Mouse (Mus musculus) C2C12 (cell line): Measurements from ENCODE around the gene Iqcf6. TPM values are rescaled to one million over a fixed set of nuclear protein-coding genes. Genes with fewer than 3 reads are reported as not detected.

Experiments used
- H3K27me3 ChIP-seq: one replicate; pipeline ENCODE4 v1.6.1; 2011; ENCODE audit not compliant: control insufficient read depth, insufficient read depth, insufficient read length
- H3K36me3 ChIP-seq: one replicate; pipeline ENCODE4 v1.6.1; 2011; ENCODE audit not compliant: control insufficient read depth, insufficient read depth
- H3K4me3 ChIP-seq: one replicate; pipeline ENCODE4 v1.5.1; 2011; ENCODE audit warnings: mild to moderate bottlenecking, control low read depth; ENCODE audit not compliant: poor library complexity, insufficient read depth, severe bottlenecking
- H3K79me2 ChIP-seq: one replicate; pipeline ENCODE4 v1.6.1; 2011; ENCODE audit not compliant: control insufficient read depth, insufficient read depth
- H3K79me3 ChIP-seq: one replicate; pipeline ENCODE4 v1.6.1; 2011; ENCODE audit warnings: low read depth, control low read depth
- H3ac ChIP-seq: one replicate; pipeline ENCODE3; 2011; ENCODE audit warnings: low read depth; ENCODE audit not compliant: control insufficient read depth, insufficient read length
- CEBPB ChIP-seq: IDR thresholded peaks from one replicate; pipeline ENCODE4 v1.6.1; 2011; ENCODE audit warnings: low read depth, mild to moderate bottlenecking, control low read depth, moderate library complexity
- CTCF ChIP-seq: IDR thresholded peaks from one replicate; pipeline ENCODE4 v1.5.1; 2011; ENCODE audit not compliant: control insufficient read depth, insufficient read depth, insufficient read length
- FOSL1 ChIP-seq: IDR thresholded peaks from one replicate; pipeline ENCODE4 v1.8.0; 2011; ENCODE audit warnings: mild to moderate bottlenecking, low read length; ENCODE audit not compliant: poor library complexity, insufficient read depth, severe bottlenecking
- MAX ChIP-seq: IDR thresholded peaks from one replicate; pipeline ENCODE4 v1.6.1; 2011; ENCODE audit warnings: mild to moderate bottlenecking, control low read depth
- MYOD1 ChIP-seq: IDR thresholded peaks from one replicate; pipeline ENCODE4 v1.6.1; 2011; ENCODE audit warnings: low read depth; ENCODE audit not compliant: control insufficient read depth, insufficient read length
- MYOG ChIP-seq: IDR thresholded peaks from one replicate; pipeline ENCODE4 v1.6.1; 2011; ENCODE audit not compliant: control insufficient read depth, insufficient read length; ENCODE audit errors: extremely low read depth
- USF1 ChIP-seq: IDR thresholded peaks from one replicate; pipeline ENCODE4 v1.6.1; 2011; ENCODE audit warnings: low read depth, mild to moderate bottlenecking, control low read depth, moderate library complexity
- polyA plus RNA-seq: library from polyadenylated mRNA; unstranded; fragments of >200 nt; fragmentation: generic; extraction: Trizol; gene quantifications from one replicate; pipeline ENCODE4 v1.2.1, GENCODE M21; 2012; ENCODE audit warnings: missing spikeins

Iqcf6 gene
- polyA plus RNA-seq, 1 experiment = not detected

DNA sequence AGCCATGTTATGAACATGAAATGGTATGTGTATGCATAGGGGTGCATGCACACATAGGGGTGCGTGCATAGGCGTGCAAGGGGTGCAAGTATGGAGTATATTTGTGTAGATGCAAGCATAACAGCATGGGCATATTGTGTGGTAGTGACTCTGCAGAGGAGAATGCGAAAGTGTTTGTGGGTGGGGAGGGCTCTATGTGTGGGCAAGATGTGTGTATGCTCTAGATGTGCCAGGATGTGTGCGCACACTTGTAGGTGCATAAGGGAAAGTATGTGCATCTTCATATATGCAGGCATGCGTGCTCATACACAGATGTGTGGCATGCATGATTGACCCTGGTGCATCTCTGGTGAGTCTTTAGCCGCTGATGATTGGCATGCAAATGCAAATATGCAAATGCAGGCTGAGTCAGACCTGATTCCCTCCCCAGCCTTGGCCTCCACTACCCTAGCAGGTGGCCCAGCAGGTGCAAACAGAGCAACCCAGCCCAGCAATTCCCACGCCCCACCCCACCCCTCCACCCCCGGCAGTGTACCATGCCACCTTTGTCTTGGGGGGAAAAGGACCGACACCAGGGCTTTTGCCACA lies 19.4 kb downstream of the Iqcf6 start:
- Histone ChIP-seq H3ac (no peak overlapping the region), H3K79me2 (no peaks in the 10 kb centered on the region), H3K4me3 (no peak overlapping the region), H3K79me3 (no peaks in the 10 kb centered on the region), H3K36me3 (no peaks in the 10 kb centered on the region), H3K27me3 (peaks cover 53% of the 10 kb centered on the region)
- TF ChIP-seq USF1 (no peak), FOSL1 (no peak), MAX (no peak), MYOG (no peak), CEBPB (no peak)

GRCm38 (mm10) chr9:106647226-106647625 lies 20.8 kb downstream of the Iqcf6 start:
- H3K36me3 ChIP-seq = no peaks in the 10 kb centered on the region
- H3K27me3 ChIP-seq = peaks cover 57% of the 10 kb centered on the region
- no peak overlapping the region for H3ac ChIP-seq
- TF ChIP-seq MAX (no peak), CEBPB (no peak), MYOD1 (no peak), CTCF (no peak), USF1 (no peak), FOSL1 (no peak), MYOG (no peak)
- H3K79me2 ChIP-seq = no peaks in the 10 kb centered on the region
- no peak overlapping the region for H3K4me3 ChIP-seq
- no peaks in the 10 kb centered on the region for H3K79me3 ChIP-seq

DNA sequence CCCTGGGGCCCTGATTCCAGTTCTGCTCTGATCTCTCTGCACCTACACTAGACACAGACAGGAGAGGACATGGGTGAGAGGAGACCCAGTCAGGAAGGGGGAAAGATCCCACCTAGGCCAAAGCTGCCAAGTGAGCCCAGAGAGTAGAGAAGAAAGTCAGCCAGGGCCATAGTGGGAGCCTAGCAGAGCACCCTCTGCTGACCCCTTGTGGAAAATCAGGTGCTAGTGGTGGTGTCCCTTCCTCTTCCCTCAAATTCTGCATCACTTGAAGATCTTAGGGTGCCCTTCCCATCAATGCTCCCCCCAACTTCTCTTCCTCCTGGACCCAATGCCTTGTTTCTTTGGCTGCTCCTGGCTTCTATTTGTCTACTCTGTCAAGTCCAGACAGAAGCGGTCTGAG lies 26.3 kb downstream of the Iqcf6 start:
- peaks cover 55% of the 10 kb centered on the region for H3K27me3 ChIP-seq
- no peaks in the 10 kb centered on the region for H3K79me2 ChIP-seq
- no peaks in the 10 kb centered on the region for H3K36me3 ChIP-seq
- H3K4me3 ChIP-seq = no peak overlapping the region
- H3K79me3 ChIP-seq = no peaks in the 10 kb centered on the region
- TF ChIP-seq MAX = no peak
- H3ac ChIP-seq = no peak overlapping the region

- no peaks in the 10 kb centered on the region for H3K79me2 ChIP-seq
- H3K27me3 ChIP-seq = peaks cover 29% of the 10 kb centered on the region
- TF ChIP-seq USF1 (no peak), MAX (no peak), CTCF (no peak)
- no peak within 1 kb of the TSS for H3K4me3 ChIP-seq
- peaks cover 5% of the 10 kb centered on the region for H3K36me3 ChIP-seq
- no peaks in the 10 kb centered on the region for H3K79me3 ChIP-seq
- H3ac ChIP-seq = no peak within 1 kb of the TSS
These were observed 29.7 kb downstream of the Iqcf6 start, which contains the start of gene Grm2 for GRCm38 (mm10) chr9:106655884-106656720. Gene Grm2 (minus strand): TSS chr9:106656082.

DNA sequence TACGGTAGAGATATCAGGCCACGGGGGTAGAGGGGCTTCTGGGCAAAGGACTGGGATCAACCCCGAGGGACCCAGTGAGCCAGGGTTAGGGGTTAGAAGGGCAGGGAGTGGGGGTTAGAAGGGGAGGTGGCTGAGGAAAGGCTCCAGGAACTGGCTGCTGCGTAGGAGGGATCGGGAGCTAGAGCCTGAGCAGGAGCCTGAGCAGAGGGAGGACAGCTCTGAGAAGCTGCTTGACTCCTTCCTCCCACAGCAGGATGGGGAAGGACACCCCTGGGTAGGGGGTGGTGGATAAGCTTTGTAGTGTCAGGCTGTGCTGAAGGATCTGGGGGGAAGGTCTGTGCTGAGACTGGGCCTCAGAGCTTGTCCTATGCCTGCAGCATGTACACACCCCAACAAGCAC lies 30.4 kb downstream of the Iqcf6 start:
- no peak for TF ChIP-seq USF1
- no peak for TF ChIP-seq MYOG
- TF ChIP-seq CTCF = no peak
- no peak for TF ChIP-seq CEBPB
- TF ChIP-seq FOSL1 = no peak
- no peak overlapping the region for H3K4me3 ChIP-seq
- H3K27me3 ChIP-seq = peaks cover 28% of the 10 kb centered on the region
- no peaks in the 10 kb centered on the region for H3K79me3 ChIP-seq
- peaks cover 6% of the 10 kb centered on the region for H3K36me3 ChIP-seq
- no peak overlapping the region for H3ac ChIP-seq
- no peaks in the 10 kb centered on the region for H3K79me2 ChIP-seq

DNA sequence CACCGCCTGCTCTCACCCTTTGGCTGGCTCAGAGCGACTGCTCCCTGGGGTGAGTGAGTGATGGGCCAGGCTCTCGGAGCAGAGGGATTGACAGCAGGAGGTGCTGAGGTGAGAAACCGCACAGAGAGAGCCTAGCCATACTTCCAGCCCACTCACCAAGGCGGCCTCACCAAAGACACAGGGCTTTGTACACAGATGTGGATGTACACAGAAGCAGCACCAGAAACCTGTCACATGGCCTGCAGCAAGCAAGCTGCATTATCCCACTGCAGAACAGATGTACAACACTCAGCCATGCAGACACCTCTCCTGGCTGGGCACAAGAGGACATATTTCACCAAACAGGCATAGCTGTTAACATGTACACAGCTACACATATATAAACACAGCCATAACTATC lies 31.2 kb downstream of the Iqcf6 start:
- no peaks in the 10 kb centered on the region for H3K79me2 ChIP-seq
- H3K36me3 ChIP-seq = peaks cover 11% of the 10 kb centered on the region
- no peak overlapping the region for H3ac ChIP-seq
- no peaks in the 10 kb centered on the region for H3K79me3 ChIP-seq
- no peak overlapping the region for H3K4me3 ChIP-seq
- TF ChIP-seq MYOD1 (no peak), MYOG (no peak), MAX (no peak), CEBPB (no peak), CTCF (no peak), USF1 (no peak), FOSL1 (no peak)
- peaks cover 27% of the 10 kb centered on the region for H3K27me3 ChIP-seq
